Mouse (Mus musculus) mouse embryonic stem cell (cell line): ENCODE results near the gene Rapgef3.

Experiments
- in situ Hi-C, 2 experiments: fragments of 300-500 bp; cut with MboI; formaldehyde crosslinking; loops; 1 replicate in 1 of 2; 3 replicates in 1 of 2; pipeline ENCODE4 v1.14.3; 2019 to 2020; ENCODE audit warnings: low sequenced_read_pairs in 2 of 2, low pct_unique_long_range_greater_than_20kb in 1 of 2, mixed read lengths in 1 of 2; ENCODE audit not compliant: unreplicated experiment in 1 of 2

The Rapgef3 gene

GRCm38 (mm10) chr15:97754476-97754875 is 13.3 kb downstream of the Rapgef3 start:
- in situ Hi-C loops: no loop called here

- in situ Hi-C loops: no loop called here
Observed at GRCm38 (mm10) chr15:97752491-97752890, 15.3 kb downstream of the Rapgef3 start.

- in situ Hi-C loops: no loop called here
Observed at GRCm38 (mm10) chr15:97751676-97752075, 16.1 kb downstream of the Rapgef3 start.

GRCm38 (mm10) chr15:97750697-97751096 is 17.1 kb downstream of the Rapgef3 start:
- in situ Hi-C loops: no loop called here

- in situ Hi-C loops: no loop called here
Observed at GRCm38 (mm10) chr15:97749841-97750240, 17.9 kb downstream of the Rapgef3 start.

- in situ Hi-C loops: no loop called here
Observed at GRCm38 (mm10) chr15:97749397-97749796, 18.4 kb downstream of the Rapgef3 start.

- in situ Hi-C loops: no loop called here
Observed at GRCm38 (mm10) chr15:97748964-97749363, 18.8 kb downstream of the Rapgef3 start.

GRCm38 (mm10) chr15:97748309-97748708 is 19.5 kb downstream of the Rapgef3 start:
- in situ Hi-C loops: no loop called here

- in situ Hi-C loops: no loop called here
Observed at GRCm38 (mm10) chr15:97747486-97747885, 20.3 kb downstream of the Rapgef3 start.

- in situ Hi-C loops: no loop called here
Observed at GRCm38 (mm10) chr15:97746748-97747147, 21.0 kb downstream of the Rapgef3 start.

GRCm38 (mm10) chr15:97746278-97746677 is 21.5 kb downstream of the Rapgef3 start:
- in situ Hi-C loops: no loop called here

GRCm38 (mm10) chr15:97745331-97745730 is 22.4 kb downstream of the Rapgef3 start:
- in situ Hi-C loops: no loop called here

GRCm38 (mm10) chr15:97744930-97745329 is 22.8 kb downstream of the Rapgef3 start:
- in situ Hi-C loops: no loop called here

GRCm38 (mm10) chr15:97743961-97744525 is 23.7 kb downstream of the Rapgef3 start:
- in situ Hi-C loops: no loop called here

GRCm38 (mm10) chr15:97743210-97743609 is 24.6 kb downstream of the Rapgef3 start:
- in situ Hi-C loops: no loop called here

- in situ Hi-C loops: no loop called here
Observed at GRCm38 (mm10) chr15:97742600-97742999, 25.2 kb downstream of the Rapgef3 start.

GRCm38 (mm10) chr15:97742074-97742473 is 25.7 kb downstream of the Rapgef3 start:
- in situ Hi-C loops: no loop called here

- in situ Hi-C loops: no loop called here
Observed at GRCm38 (mm10) chr15:97741662-97742061, 26.1 kb downstream of the Rapgef3 start.

GRCm38 (mm10) chr15:97740283-97740732 is 27.5 kb downstream of the Rapgef3 start:
- in situ Hi-C loops: no loop called here

- in situ Hi-C loops: no loop called here
Observed at GRCm38 (mm10) chr15:97738923-97739322, 28.8 kb downstream of the Rapgef3 start.

- in situ Hi-C loops: no loop called here
Observed at GRCm38 (mm10) chr15:97731988-97732387, 35.8 kb downstream of the Rapgef3 start.
